Mouse (Mus musculus): ENCODE measurements around the gene Bst1.

Gene Bst1

DNA sequence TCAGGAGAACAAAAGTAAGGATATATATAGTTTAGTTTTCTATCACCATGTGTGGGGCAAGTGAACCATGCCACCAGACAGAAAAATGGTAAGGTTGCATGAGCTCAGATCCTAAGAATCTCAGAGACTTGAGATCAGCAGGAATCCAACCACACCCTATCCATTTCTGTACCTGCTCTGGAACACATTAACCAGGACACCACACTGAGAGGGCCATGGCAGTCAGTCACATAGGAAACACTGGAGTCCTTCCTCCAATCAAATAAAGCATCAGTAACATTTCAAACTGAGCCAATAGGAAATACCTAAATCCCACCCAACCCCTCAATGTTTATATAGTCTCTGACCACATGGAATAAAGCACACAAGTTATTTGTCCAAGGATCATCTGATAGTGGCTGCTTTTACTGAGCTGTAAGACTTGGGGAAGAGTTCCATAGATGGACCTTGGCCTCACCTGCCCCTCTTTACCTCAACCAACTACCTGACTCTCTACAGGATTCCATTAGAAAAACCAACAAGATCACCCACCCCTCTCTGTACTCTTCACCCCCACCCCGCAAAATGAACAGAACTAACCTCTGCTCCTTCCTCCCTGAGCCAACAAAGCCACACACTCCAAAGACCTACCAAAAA is 8.1 kb upstream of the Bst1 start:
- CTCF ChIA-PET, result no interaction called here

DNA sequence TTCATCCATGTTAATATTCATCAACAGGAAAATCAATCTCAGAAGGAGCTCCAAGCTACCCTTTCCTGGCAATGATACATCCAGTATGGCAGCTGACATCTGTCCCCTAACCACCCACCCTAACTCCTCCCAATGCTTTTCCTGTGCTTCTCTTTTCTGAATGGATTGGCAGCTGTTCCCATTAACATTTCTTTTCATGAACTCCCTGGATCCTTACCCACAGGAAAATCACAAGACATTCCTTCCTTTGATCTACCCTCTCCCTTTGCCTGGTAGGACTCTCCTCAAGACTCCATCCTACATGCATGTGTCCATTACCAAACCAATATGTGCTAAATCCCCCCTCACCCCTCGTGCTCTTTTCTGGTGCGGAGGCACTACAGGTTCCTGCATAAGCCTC is 4.1 kb upstream of the Bst1 start:
- CTCF ChIA-PET, result interaction anchor here (1.1 kb wide), 1 partner anchor 176 kb away, joined by 6 read pairs; no protein-coding TSS in a partner anchor

DNA sequence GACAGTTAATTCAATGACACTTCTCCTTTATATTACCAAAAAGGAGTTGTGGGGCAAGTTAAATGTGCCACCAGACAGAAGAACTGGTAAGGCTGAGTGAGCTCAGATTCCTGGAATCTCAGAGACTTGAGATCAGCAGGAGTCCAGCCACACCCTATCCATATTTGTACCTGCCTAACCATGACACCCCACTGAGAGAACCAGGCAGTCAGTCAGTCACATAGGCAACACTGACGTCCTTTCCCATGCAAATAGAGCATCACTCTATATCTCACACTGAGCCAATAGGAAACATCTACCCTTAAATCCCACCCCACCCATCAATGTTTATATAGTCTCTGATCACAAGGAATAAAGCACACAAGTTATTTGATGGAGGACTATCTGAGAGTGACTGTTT is 2.9 kb upstream of the Bst1 start:
- CTCF ChIA-PET, result no interaction called here

DNA sequence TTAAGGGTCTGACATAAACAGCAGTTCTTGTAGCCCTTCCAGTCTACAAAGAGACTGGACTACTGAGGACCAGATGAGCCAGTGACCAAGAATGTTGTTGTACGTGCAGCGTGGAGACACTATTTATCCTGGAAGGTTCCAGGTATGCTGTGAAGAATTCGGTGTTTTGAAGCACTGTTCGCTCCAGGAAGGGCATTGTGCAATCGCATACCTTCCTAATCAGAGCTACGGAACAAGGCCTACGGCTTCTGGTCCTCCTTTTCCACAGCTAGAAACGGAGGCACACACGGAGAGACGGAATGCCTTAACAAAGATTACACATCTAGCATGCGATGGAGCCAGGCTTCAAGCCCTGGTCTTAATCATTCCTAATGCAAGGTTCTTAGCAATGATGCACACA is 2.1 kb downstream of the Bst1 start:
- CTCF ChIA-PET, result no interaction called here

DNA sequence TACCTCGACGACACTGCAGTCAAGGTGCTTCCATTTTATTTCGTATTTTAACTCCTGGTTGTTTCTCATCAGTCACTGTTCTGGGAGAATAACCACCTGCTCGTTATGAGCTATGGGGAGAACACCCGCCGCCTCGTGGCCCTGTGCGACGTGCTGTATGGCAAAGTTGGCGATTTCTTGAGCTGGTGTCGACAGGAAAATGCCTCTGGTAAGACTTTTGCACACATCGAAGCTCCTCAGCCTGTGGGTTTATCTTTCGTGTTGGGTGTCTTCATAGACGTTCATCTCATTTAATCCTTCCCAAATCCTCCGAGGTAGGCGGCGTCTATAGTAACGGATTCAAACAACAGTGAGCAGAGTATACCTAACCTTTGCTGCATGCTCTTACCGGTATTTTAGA is 2.9 kb downstream of the Bst1 start, which contains the start of gene Fbxl5:
Fbxl5 (minus strand) TSS at position 101 of the 400 bp plus-strand sequence.
- CTCF ChIA-PET, result interaction anchor here (0.9 kb wide), 1 partner anchor 70 kb away, joined by 4 read pairs; no protein-coding TSS in a partner anchor

DNA sequence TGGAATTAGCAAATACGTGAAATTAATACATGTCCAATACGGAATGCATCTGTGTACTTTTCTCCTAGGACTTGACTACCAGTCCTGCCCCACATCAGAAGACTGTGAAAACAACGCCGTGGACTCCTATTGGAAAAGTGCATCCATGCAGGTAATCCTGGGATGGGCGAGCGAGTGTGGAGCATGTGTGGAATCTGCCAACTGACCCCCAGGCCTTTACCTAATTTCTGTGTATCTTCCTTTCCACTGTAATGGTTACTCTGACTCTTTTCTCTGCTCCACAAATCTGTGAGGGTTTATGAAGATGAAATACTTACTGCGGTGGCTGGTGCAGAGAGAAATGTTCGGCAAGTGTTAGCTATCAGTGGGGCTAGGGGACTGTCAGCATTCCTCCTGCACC is 3.5 kb downstream of the Bst1 start:
- CTCF ChIA-PET, result no interaction called here

DNA sequence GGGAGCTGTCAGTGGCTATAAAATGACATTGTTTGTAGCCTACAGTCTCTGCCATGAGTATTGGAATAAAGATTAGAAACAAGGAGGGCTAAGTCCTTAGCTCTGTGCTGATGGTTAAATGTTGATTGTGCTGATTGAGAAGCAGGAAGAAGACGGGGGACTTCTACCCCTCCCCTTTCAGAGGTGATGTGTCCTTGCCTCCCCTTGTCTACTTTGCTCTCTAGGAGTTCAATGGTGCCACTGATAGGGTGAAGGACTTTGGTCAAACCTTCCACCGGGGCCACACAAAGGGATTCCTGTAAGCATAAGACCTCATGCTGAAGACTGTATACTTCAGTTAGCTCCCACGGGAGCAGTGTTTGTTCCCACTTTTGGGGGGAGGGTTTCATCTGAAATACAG is 4.1 kb downstream of the Bst1 start:
- CTCF ChIA-PET, result no interaction called here

DNA sequence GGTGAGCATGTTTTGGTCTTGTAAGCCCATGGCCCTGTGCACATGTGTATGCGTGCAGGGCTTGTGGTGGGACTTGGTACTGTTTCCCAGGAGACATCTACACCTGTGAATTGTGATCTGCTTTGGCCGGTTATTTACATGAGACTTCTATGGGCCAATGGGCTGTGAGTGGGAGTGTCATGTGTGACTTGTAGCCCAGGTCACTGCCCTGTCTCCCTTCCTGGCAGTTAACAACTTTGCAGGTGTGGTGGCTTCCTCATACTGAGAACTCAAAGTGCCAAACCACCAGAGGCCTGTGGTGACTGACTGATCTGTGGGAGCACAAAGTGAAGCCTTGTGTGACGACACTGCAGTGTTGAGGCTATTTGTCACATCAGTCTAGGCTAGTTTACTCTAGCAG is 5.9 kb downstream of the Bst1 start:
- CTCF ChIA-PET, result no interaction called here

DNA sequence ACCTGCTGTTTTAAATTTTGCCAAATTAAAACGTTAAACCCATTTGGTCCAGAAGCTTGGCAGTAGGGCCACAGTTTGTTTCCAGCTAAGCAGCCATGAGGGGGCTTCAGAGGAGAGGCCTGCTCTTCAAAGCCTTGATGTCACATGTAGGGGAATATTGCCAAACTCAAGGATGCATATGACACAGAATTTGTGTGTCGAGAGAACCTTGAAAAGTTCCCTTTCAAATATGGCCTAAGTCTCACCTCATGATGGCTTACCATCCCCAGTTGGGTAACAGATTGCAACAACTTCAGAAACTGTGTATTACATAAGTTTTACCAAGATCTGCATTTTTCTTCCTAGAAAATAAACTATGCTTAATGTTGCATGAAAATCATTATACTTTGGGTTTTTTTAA is 8.2 kb downstream of the Bst1 start:
- CTCF ChIA-PET, result no interaction called here

DNA sequence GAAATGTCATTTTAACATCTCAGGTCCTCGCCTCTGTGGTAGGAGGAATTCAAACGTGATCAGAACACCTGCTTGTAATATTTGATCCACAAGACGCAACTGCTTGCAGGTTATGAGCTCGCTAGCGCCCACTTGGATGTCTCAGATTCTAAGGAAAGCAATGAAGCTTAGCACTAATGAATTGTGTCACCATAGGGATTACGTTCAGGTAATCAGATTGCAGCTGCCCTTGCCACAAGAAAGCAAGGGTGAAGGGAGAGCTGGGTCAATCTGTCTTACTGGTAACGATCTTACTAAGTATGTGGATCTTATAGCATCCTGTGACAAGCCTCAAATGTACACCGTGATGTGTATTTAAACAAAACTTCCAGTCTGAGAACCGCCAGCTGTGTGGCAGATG is 8.7 kb downstream of the Bst1 start:
- CTCF ChIA-PET, result no interaction called here

DNA sequence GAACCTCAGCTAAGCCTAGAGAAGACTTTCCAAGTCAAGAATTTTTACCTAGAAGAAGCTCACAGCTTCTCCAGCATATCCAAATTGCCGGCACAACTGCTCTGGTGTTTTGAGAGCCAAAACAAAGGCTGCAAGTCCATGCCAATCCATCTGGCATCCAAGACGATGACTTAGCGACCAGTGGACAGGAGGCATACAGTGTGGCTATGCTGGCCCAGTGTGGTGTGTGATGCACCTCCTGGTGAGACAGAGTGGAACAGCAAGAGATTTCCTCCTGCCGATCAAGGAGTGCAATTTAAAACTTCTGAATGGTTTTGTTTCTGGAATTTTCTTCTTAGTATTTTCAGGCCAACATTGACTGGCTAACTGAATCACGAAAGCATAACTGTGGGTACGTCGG is 17.9 kb downstream of the Bst1 start:
- CTCF ChIA-PET, result no interaction called here

DNA sequence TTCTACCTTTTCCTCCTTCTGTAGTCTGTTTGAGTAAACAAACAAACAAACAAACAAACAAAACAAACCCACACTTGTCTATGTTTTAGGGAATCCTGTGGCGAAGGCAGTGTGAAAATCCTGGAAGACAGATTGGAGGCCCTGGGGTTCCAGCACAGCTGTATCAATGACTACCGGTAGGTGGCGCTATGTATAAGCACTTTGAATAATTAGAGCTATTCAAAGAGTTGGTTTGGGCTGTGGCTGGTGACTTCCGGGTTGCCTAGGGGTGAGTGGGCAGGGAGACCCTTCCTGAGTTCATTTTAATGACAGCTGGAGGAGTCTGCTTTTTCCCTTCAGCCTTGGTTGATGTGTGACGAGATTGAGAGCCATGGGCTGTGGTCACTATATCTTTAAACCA is 18.7 kb downstream of the Bst1 start:
- CTCF ChIA-PET, result interaction anchor here (0.6 to 0.8 kb wide), 3 partner anchors 48 to 66 kb away, joined by 3 to 4 read pairs (median 3); no protein-coding TSS in a partner anchor

DNA sequence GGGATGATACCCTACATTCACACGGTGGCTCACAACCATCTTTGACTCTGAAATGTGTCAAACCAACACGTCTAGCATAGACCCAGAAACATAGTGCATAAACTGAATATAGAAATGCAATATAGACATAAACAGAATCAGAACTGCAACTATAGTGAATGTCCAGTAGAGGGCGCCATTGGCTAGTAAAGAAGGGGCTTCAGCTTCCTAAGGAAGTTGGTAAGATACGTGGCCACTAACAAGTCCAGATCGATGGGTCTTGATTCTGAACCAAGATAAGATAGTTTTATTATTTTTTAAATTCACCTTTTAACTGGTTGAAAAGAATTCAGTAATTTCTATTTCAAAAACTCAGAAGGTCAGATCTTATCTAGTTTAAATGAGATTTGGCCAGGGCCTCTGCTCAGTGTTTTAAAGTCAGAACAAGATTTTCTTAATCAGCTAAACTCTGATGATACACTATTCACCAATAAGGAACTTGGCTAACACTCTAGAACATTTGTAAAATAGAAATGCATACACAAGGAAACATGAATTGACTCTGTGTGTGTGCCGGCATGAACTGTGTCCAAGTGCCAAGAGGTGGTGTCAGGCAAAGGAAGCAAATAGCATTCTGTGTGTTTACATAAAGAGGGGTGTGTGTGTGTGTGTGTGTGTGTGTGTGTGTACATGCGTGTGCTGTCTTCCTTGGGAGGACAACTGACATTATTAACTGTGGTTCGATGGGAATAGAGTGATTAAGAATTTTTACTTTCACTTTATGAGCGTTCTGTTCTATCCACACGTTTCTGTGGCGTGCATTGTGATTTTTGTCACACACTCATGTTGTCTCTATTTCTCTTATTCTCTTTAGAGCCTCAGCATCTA is 22.7 kb downstream of the Bst1 start:
- CTCF ChIA-PET, result interaction anchor here (0.5 to 0.9 kb wide), 2 partner anchors 48 to 170 kb away, joined by 3 read pairs; no protein-coding TSS in a partner anchor

DNA sequence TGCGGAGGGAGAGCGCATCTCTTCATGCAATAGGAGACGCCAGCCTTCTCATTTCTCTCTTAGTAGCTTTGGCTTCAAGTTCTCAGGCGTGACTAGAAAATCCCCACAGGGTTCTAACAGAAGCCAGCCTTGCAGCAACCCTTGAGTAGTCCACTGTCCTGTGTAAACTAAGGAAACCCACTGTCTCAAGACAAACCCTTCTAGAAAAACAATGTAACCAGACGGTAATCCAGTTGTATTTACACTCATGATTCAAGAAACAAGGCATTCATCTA is 23.3 kb downstream of the Bst1 start:
- CTCF ChIA-PET, result interaction anchor here (0.5 to 0.9 kb wide), 2 partner anchors 47 to 170 kb away, joined by 3 read pairs; no protein-coding TSS in a partner anchor

DNA sequence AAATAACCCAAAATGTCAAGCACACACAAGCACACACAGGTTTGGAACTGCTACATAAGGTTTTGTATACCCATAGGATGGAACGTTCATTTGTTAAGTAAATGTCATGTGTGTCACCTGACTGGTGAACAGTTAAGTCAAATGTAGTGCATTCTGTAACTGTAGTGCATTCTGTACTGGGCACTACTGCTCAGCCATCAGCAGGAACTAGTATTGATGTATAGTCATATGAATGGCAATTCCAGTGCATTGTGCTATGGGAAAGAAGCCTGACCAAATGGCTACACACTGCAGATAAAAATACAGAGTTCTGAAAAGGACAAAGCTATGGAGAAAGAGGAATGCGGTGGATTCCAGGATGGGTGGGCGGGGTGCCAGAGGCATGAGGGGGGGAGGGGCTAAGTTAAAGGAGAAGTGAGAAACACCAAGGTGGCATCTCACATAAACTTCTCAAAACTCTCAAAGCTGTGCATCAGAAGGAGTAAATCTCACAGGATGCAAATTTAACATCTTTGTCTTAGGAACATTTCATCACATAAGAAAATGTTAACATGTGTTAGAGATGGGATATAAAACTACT is 24.0 kb downstream of the Bst1 start:
- CTCF ChIA-PET, result interaction anchor here (0.7 to 1.2 kb wide), 4 partner anchors 10 to 106 kb away, joined by 3 to 5 read pairs (median 3); no protein-coding TSS in a partner anchor

DNA sequence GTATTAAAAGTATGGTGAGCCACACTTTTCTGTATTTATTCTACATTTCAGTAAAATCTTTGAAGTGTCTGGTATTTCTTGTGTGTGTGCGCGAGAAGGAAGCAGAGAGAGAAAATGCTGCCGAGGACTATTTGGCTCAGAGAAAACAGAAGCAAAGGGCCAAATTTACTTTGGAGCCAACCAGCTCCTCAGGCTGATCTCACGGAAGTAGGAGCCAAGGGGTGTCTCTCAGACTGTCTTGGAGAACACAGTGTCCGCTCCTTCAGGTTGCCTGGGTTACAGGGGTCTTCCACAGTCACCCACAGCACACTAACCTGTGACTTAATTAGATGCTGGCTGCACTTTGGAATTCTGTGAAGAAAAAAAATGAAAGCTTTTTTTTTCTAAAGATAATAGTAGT is 26.4 kb downstream of the Bst1 start:
- CTCF ChIA-PET, result interaction anchor here (1.0 kb wide), 2 partner anchors 11 to 62 kb away, joined by 4 to 6 read pairs; no protein-coding TSS in a partner anchor

DNA sequence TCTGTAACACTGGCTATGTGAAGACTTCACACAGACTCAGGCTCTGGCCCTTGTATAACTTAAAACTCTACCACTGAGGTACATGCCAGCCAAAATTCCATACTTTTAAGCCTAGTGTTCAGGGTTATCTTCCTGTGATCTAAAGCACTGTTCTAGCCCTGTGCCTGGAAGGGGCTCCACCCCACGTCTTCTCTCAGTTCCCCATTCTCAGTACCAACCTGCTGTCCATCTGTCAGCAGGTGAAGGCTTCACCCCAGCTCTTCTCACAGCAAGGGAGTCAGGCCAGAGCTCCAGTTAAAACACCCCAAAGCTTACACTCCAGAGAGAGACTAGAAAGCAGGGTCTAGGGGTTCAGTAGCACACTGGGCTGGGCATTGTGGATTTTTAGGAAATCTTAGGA is 27.0 kb downstream of the Bst1 start:
- CTCF ChIA-PET, result no interaction called here

DNA sequence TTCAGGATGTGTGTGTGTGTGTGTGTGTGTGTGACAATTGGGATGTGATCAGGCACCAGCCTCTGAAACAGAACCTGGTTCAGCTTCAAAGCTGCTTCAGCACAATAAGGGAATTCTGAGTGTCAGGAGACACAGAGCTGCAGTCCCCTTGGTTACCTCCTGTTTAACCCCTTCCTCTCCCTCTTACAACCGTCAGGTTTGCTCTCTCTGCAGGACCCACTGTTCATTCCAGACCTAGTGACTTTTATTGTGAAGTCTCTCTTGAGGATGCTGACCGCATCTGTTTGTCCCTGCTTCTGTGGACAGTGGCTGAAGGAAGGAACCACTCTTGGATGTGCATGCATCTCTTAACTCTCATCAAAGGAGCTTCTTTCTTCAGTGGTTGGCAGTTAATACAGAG is 27.5 kb downstream of the Bst1 start:
- CTCF ChIA-PET, result interaction anchor here (0.9 to 1.0 kb wide), 2 partner anchors 12 to 42 kb away, joined by 3 read pairs; no protein-coding TSS in a partner anchor

DNA sequence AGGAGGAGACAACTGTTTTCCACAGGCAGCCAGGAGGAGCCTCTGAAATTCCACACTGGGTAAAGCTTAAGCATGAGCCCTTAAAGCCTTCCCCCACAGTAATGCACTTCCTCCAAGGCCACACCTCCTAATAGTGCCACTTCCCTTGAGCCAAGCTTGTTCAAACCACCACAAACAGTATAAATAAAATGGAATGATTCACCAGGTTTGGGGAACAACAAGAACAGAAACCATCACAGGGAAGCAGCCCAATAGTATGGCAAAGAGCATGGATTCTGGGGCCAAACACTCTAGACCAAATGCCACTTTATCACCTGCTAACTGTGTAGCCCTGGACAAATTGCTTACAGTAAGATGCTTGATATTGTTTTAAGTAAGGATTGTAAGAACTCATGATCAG is 28.9 kb downstream of the Bst1 start:
- CTCF ChIA-PET, result no interaction called here

DNA sequence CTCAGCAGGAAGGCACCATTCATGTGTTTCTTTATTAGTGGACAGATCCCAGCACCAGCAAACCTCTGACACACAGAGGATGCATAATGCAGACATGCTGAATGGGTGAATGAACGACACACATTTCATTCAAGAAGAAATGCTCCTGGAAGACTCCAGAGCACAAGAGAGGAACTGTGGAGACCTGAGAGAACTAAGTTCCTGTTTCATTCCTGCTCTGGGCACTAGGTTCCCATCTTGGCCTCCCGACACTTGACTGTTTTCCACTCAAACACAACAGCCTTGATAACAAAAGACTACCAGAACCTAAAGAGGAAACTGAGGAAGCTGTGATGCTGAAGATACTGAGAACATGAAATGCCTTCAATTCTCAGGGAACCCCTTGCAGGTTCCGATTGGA is 29.6 kb downstream of the Bst1 start:
- CTCF ChIA-PET, result no interaction called here

DNA sequence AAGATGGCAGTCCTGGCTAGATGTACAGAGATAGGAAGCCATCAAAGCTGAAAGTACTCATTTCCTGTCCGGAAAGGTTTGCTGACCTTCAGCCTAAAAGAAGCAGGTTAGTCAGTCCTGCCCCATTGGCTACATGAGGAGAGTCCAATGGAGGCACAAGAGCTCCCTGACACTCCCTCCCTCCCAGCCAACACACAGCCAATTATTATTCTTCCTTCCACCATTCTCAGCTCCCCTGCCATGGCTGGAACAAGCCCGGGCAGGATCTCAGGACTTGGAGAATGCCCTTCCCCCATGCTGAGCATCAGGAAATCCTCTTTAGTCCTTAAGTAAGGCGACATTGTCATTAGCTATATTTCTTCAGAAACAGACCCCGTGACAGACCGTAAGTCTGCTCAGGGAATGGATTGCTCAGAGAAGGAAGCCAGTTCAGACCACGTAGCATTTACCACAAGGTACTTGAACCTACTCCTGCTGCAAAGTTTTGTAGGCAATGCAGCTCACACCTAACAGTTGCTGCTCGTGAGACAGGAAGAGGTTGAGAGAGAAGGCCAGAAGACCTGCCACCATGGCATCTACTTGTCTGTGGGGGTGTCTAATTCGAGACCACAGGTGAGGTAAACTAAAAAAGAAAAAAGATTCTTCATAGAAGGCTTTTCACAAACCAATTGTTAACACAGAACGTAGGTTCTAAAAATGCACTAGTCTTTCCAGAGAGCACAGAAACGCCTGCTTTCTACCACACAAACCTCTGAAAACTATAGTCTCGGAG is 34.6 kb downstream of the Bst1 start:
- CTCF ChIA-PET, result interaction anchor here (0.7 to 1.0 kb wide), 2 partner anchors 10 to 119 kb away, joined by 3 read pairs; no protein-coding TSS in a partner anchor

All from spleen, embryonic (tissue).